Mouse (Mus musculus) cerebellum, adult 9-10 months (tissue): ENCODE data around the gene Fam198a.

ENCODE experiments used
- DNase-seq: peaks from one replicate; pipeline ENCODE4 v3.0.0; 2022

The Fam198a gene

GRCm38 (mm10) chr9:122023873-122024272, 73.1 kb downstream of the Fam198a start:
- DNase-seq = peak; percentile 46

- peak; percentile 43 for DNase-seq
These were observed 73.6 kb downstream of the Fam198a start for GRCm38 (mm10) chr9:122024419-122024818.

GRCm38 (mm10) chr9:122025855-122026590, 75.2 kb downstream of the Fam198a start:
- peak; percentile 65 for DNase-seq

- peak; percentile 99 for DNase-seq
These were observed 76.5 kb downstream of the Fam198a start for GRCm38 (mm10) chr9:122027081-122027913.

GRCm38 (mm10) chr9:122027914-122028745, 77.3 kb downstream of the Fam198a start:
- peak; percentile 67 for DNase-seq

GRCm38 (mm10) chr9:122029765-122030164, 79.0 kb downstream of the Fam198a start:
- peak; percentile 43 for DNase-seq
